Mouse (Mus musculus) liver, embryonic 14.5 days (tissue): Measurements from ENCODE around the gene Grm7. TPM values are rescaled to one million over a fixed set of nuclear protein-coding genes. Genes with fewer than 3 reads are reported as not detected.

ENCODE experiments used
- ATAC-seq: fragments of 200-750 bp; cut with Nextera tagmentation; 2 replicates; pipeline ENCODE4 v1.8.0; 2017; ENCODE audit warnings: moderate number of reproducible peaks, mild to moderate bottlenecking, moderate library complexity; ENCODE audit not compliant: insufficient read depth
- DNase-seq, 3 experiments: peaks; one replicate each; pipeline ENCODE4 v3.0.0-alpha.2; 2012 to 2013; ENCODE audit warnings: low read depth in 3 of 3, low spot score in 3 of 3
- H3K27ac ChIP-seq: fragments of 300-500 bp; sonication (generic); 2 replicates; pipeline ENCODE4 v1.5.1; 2014; ENCODE audit warnings: moderate library complexity, mild to moderate bottlenecking, control low read depth, inconsistent platforms
- H3K27me3 ChIP-seq: fragments of 300-500 bp; sonication (generic); 2 replicates; pipeline ENCODE4 v1.6.1; 2014; ENCODE audit warnings: mild to moderate bottlenecking, low read length, moderate library complexity; ENCODE audit not compliant: control insufficient read depth, insufficient read depth
- H3K36me3 ChIP-seq: fragments of 300-500 bp; sonication (generic); replicated peaks from 2 replicates; pipeline ENCODE4 v1.6.1; 2014; ENCODE audit warnings: low read depth; ENCODE audit not compliant: control insufficient read depth, insufficient read depth
- H3K4me1 ChIP-seq, 2 experiments: fragments of 200-500 bp in 1 of 2; fragments of 300-500 bp in 1 of 2; sonication (generic) in 1 of 2; replicated peaks; 2 replicates each; pipeline ENCODE4 v1.6.1; 2012 to 2014; ENCODE audit warnings: antibody characterized with exemption in 1 of 2, inconsistent platforms in 1 of 2, low read length in 1 of 2; ENCODE audit not compliant: control insufficient read depth in 2 of 2, insufficient read depth in 2 of 2
- H3K4me2 ChIP-seq: fragments of 300-500 bp; sonication (generic); 2 replicates; pipeline ENCODE4 v1.6.1; 2014; ENCODE audit warnings: low read depth, mild to moderate bottlenecking, control low read depth, moderate library complexity
- H3K4me3 ChIP-seq, 2 experiments: fragments of 200-500 bp in 1 of 2; fragments of 300-500 bp in 1 of 2; sonication (generic) in 1 of 2; 2 replicates each; pipeline ENCODE4 v1.5.1; 2012 to 2014; ENCODE audit warnings: low read depth in 2 of 2, low read length in 2 of 2, mild to moderate bottlenecking in 2 of 2, control low read depth in 1 of 2, inconsistent platforms in 1 of 2, moderate library complexity in 1 of 2; ENCODE audit not compliant: insufficient read depth in 1 of 2
- H3K9ac ChIP-seq: fragments of 300-500 bp; sonication (generic); replicated peaks from 2 replicates; pipeline ENCODE4 v1.6.1; 2014; ENCODE audit warnings: mild to moderate bottlenecking, control low read depth, moderate library complexity
- H3K9me3 ChIP-seq: fragments of 300-500 bp; sonication (generic); 2 replicates; pipeline ENCODE4 v1.6.1; 2016; ENCODE audit warnings: low read length, mixed read lengths; ENCODE audit not compliant: control insufficient read depth
- CTCF ChIP-seq: IDR thresholded peaks from 2 replicates; pipeline ENCODE4 v1.5.1; 2016; ENCODE audit warnings: antibody characterized with exemption, low read depth, control low read depth
- EP300 ChIP-seq: IDR thresholded peaks from 2 replicates; pipeline ENCODE4 v1.6.1; 2016; ENCODE audit warnings: antibody characterized with exemption, low read depth
- WGBS: fragments of 180-500 bp; shearing (Covaris S2); extraction: QIAGEN DNeasy Blood & Tissue Kit; methylation state at CpG from one replicate; pipeline ENCODE4 v1.1.7; 2014; ENCODE audit not compliant: insufficient replicate concordance; 5-methylcytosine and 5-hydroxymethylcytosine counted together
- polyA plus RNA-seq, 2 experiments: library from polyadenylated mRNA; depleted of rRNA in 1 of 2; stranded (reverse) in 1 of 2; unstranded in 1 of 2; fragments of >200 nt; fragmentation: Nextera tagmentation in 1 of 2; extraction: Ambion mirVana in 1 of 2; gene quantifications; 2 replicates each; pipeline versions ENCODE4 v1.2.1 to v1.2.3; 2012 to 2014

Grm7 gene
- polyA plus RNA-seq, 2 experiments: 0.01 TPM; not detected in 1

DNA sequence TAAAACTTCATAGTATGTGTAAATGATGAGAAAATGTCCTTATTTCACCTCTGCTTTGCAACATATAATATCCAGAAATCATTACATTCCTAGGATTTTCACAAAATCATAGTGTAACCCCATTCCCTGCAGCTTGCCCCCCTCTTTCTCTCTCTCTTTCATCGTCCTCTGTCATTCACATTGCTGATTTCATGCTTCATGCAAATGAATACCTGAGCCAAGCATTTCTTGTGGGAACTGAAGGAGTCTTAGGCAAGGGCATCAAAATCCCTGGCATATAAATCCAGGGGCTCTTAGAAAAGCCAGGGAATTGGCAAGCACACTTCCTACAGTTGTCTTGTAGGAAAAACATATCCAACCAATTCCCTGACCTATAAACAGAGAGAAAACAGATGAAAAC is 127.3 kb downstream of the Grm7 start:
- Histone ChIP-seq H3K4me1 (no peaks in the 10 kb centered on the region), H3K4me3 (no peak overlapping the region), H3K36me3 (no peaks in the 10 kb centered on the region), H3K27me3 (no peaks in the 10 kb centered on the region), H3K27ac (no peak overlapping the region), H3K9me3 (no peaks in the 10 kb centered on the region), H3K9ac (no peak overlapping the region), H3K4me2 (no peak overlapping the region)
- no peak for TF ChIP-seq EP300
- no peak for TF ChIP-seq CTCF
- DNase-seq (no peak), ATAC-seq (no peak)
- 38% methylated on average over 1 of the region's 1 CpGs for WGBS

DNA sequence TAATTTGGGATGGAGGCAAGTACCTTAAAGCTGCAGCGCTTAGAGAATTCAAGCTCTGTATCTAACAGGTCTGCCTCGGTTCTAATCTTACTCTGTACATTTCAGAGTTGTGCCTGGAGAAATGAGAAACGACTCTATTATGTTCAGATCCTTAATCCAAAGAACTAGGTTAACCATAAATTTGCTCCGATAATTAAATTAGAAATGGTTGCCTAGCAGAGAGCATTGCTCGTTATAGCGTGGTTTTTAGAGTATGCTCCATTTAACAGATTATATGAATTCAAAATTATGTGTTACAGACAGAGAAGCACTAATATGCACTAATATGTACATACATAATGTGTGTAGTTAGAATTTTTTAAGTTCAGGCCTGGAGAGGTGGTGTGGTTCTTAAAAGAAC is 130.7 kb downstream of the Grm7 start:
- WGBS: 73% methylated on average over 6 of the region's 6 CpGs
- H3K4me1 ChIP-seq: no peaks in the 10 kb centered on the region
- no peaks in the 10 kb centered on the region for H3K36me3 ChIP-seq
- H3K9ac ChIP-seq: no peak overlapping the region
- TF ChIP-seq CTCF: no peak
- no peaks in the 10 kb centered on the region for H3K9me3 ChIP-seq
- ATAC-seq: no peak
- H3K27ac ChIP-seq: no peak overlapping the region
- H3K4me2 ChIP-seq: no peak overlapping the region
- no peak overlapping the region for H3K4me3 ChIP-seq
- no peaks in the 10 kb centered on the region for H3K27me3 ChIP-seq
- no peak for DNase-seq

GRCm38 (mm10) chr6:110785497-110785928 is 140.1 kb downstream of the Grm7 start:
- no peak for DNase-seq
- 42% methylated on average over 1 of the region's 1 CpGs for WGBS
- no peak overlapping the region for H3K27ac ChIP-seq
- no peaks in the 10 kb centered on the region for H3K9me3 ChIP-seq
- H3K4me2 ChIP-seq: no peak overlapping the region
- H3K4me1 ChIP-seq: no peaks in the 10 kb centered on the region
- no peak overlapping the region for H3K4me3 ChIP-seq
- no peak for ATAC-seq
- TF ChIP-seq EP300 (no peak), CTCF (no peak)
- no peak overlapping the region for H3K9ac ChIP-seq
- no peaks in the 10 kb centered on the region for H3K27me3 ChIP-seq
- no peaks in the 10 kb centered on the region for H3K36me3 ChIP-seq

DNA sequence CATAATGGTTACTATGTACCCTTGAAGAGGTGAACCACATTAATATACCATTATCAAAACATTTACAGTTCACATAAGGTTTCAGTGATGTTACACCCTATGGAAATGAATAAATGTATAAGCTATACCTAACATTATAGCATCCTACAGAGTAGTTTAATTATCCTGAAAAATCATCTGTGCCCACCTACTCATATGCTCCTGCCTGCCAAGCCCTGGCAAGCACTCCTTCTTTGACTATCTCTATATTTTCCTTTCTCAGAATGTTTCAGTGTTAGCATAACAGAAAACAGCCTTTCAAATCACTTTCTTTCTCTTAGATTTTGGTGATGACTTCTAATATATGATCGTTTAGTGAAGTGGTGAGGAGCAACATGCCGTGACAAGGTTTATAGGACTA is 147.3 kb downstream of the Grm7 start:
- ATAC-seq (no peak), DNase-seq (no peak)
- Histone ChIP-seq H3K27me3 (no peaks in the 10 kb centered on the region), H3K9me3 (no peaks in the 10 kb centered on the region), H3K4me3 (no peak overlapping the region), H3K9ac (no peak overlapping the region), H3K4me2 (no peak overlapping the region), H3K4me1 (no peaks in the 10 kb centered on the region), H3K27ac (no peak overlapping the region), H3K36me3 (no peaks in the 10 kb centered on the region)
- no peak for TF ChIP-seq CTCF
- no peak for TF ChIP-seq EP300
- WGBS: 73% methylated on average over 2 of the region's 2 CpGs

DNA sequence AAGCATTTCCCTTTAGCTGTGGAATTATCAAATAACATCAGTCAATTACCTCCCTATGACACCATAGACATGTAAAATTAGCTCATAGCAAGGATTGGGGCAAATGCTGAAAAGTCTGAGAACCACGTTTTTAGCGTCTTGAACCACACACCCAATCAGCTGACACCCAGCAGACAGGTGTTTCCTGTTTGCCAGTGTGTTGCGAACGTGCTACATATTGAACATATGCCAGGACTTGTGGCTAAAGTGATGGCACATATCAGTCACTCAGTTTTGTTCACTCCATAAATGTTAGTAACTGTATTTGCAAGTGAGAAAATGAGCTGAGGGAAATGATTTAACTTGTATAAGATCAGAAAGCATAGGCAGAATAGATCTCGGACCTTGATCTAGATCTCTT is 162.1 kb downstream of the Grm7 start:
- H3K4me1 ChIP-seq: no peaks in the 10 kb centered on the region
- no peaks in the 10 kb centered on the region for H3K9me3 ChIP-seq
- DNase-seq: no peak
- no peaks in the 10 kb centered on the region for H3K27me3 ChIP-seq
- H3K4me2 ChIP-seq: no peak overlapping the region
- no peak overlapping the region for H3K27ac ChIP-seq
- no peak for TF ChIP-seq EP300
- no peak for TF ChIP-seq CTCF
- no peak overlapping the region for H3K9ac ChIP-seq
- no peaks in the 10 kb centered on the region for H3K36me3 ChIP-seq
- whole genome bisulfite sequencing: 26% methylated on average over 5 of the region's 5 CpGs
- no peak for ATAC-seq
- no peak overlapping the region for H3K4me3 ChIP-seq
